22 mouse cellular contexts compared by ENCODE assay signal in genomic region chr1:169682775-169683497, GRCm38 (mm10).
"Had no signal": no experiment of that assay in that cellular context is flagged by ENCODE, and none has a peak within 500 bp of the region (broad histone marks: within the 10 kb centered on the region; RNA-seq: fewer than 3 reads in every experiment).

No protein-coding gene starts in this region.

- H3K4me3 ChIP-seq: layer of hippocampus, adult 2 months; limb, embryonic 10.5 days; limb, embryonic 13.5 days; liver, embryonic 15.5 days; midbrain, embryonic 12.5 days; midbrain, embryonic 15.5 days; neural tube, embryonic 12.5 days; neural tube, embryonic 15.5 days had no signal

- DNase-seq: kidney, adult 2 months; kidney, postnatal 25 days; layer of hippocampus, adult 9-11 months; liver; lung, adult 2 months; lung, postnatal 14 days; right cerebral cortex, adult 18-20 months; right cerebral cortex, postnatal 14 days; right cerebral cortex, postnatal 4 days; thymus, adult 2 months; thymus, postnatal 25 days had no signal

- H3K4me1 ChIP-seq: limb, embryonic 10.5 days; liver, embryonic 15.5 days; midbrain, embryonic 12.5 days; midbrain, embryonic 15.5 days; neural tube, embryonic 12.5 days; neural tube, embryonic 15.5 days had no signal

- H3K36me3 ChIP-seq: limb, embryonic 10.5 days; limb, embryonic 13.5 days; liver, embryonic 15.5 days; midbrain, embryonic 12.5 days; midbrain, embryonic 15.5 days; neural tube, embryonic 12.5 days; neural tube, embryonic 15.5 days had no signal

- ATAC-seq: intestine, postnatal 0 days; midbrain, embryonic 15.5 days had no signal

- H3K4me2 ChIP-seq: limb, embryonic 13.5 days; liver, embryonic 15.5 days; midbrain, embryonic 12.5 days; midbrain, embryonic 15.5 days; neural tube, embryonic 12.5 days; neural tube, embryonic 15.5 days had no signal

- H3K27me3 ChIP-seq: limb, embryonic 13.5 days; liver, embryonic 15.5 days; midbrain, embryonic 12.5 days; midbrain, embryonic 15.5 days; neural tube, embryonic 12.5 days; neural tube, embryonic 15.5 days had no signal

- H3K9ac ChIP-seq: limb, embryonic 13.5 days; liver, embryonic 15.5 days; midbrain, embryonic 12.5 days; midbrain, embryonic 15.5 days; neural tube, embryonic 12.5 days; neural tube, embryonic 15.5 days had no signal

- H3K9me3 ChIP-seq: limb, embryonic 10.5 days; limb, embryonic 13.5 days; liver, embryonic 15.5 days; midbrain, embryonic 12.5 days; midbrain, embryonic 15.5 days; neural tube, embryonic 12.5 days; neural tube, embryonic 15.5 days had no signal

- H3K27ac ChIP-seq: kidney, postnatal 0 days; layer of hippocampus, adult 2 months; limb, embryonic 10.5 days; limb, embryonic 13.5 days; liver, embryonic 15.5 days; midbrain, embryonic 12.5 days; midbrain, embryonic 15.5 days; neural tube, embryonic 12.5 days; neural tube, embryonic 15.5 days; stomach, postnatal 0 days had no signal
